Mouse (Mus musculus): ENCODE results near the gene Plek2.
"Not testable (repeated sequence)": the region's sequence is repeated elsewhere in the genome, so short reads cannot be mapped to it uniquely, and the experiment has no call there.

The Plek2 gene

DNA sequence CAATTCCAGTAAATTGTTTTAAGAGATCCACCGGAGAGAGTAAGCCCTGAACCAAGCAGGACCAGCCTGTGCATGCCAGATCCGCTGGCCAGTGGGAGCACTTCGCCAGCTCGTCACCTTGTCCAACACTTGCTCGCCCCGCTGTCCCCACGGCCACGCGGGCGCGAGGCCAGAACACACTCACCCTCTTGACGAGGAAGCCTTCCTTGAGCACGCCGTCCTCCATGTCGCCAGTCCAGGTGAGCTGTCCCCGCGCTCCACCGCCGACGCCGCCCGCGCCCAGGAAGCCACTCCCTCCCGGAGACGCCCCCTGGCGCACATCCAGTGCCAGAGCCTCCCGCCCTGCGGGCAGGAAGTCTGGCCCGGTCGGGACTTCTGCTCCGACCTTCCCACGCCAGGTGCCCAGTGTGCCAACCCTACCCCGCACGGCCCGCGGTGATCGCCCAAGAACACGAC, at the start of gene Plek2:
Plek2 (minus strand) TSS at position 258 of the 456 bp plus-strand sequence.
- no peak for DNase-seq (ENCODE audit: low read depth, low spot score)

DNA sequence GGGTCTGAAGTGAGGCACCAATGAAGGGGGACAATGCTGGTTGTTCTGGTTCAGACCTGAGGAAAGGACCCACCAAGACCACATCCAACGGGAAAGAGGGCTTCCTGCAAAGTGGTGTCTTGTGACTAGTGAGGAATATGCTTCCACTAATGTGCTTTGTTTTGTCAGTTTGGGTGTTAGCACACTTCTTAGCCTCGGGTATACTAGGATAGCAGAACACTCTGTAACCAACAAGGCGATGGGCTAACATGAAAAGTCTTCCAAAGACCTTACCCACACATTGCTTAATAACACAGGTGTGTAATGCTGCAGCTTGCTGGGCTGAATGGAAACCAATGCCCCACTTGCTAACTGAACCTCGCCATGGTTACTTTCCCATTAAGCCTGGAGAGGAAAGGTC, 49.6 kb upstream of the Plek2 start:
- no peak for DNase-seq (ENCODE audit: low read depth, low spot score)

DNA sequence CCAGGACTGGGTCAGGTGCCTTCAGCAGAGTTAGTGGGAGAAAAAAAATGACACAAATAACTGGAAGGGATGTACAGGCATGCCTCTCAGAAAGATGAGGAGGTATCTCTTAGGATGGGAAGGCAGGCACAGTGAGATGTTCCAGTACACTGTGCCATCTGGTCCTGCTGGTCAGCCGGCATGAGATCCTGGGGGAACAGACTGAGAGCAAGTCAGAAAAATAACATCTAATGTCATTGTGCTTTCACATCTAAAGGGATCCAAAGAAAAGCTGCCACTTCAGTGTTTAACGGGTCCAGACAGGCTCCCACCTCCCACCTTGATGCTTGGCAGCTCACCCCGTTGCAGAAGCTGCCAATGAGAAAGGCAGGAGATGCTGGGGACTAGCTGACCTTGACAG, 45.7 kb upstream of the Plek2 start:
- DNase-seq (ENCODE audit: low read depth, low spot score), result no peak

- DNase-seq (ENCODE audit: low read depth, low spot score), result peak; percentile 39
These were observed 45.3 kb upstream of the Plek2 start for GRCm38 (mm10) chr12:78952053-78952452.

DNA sequence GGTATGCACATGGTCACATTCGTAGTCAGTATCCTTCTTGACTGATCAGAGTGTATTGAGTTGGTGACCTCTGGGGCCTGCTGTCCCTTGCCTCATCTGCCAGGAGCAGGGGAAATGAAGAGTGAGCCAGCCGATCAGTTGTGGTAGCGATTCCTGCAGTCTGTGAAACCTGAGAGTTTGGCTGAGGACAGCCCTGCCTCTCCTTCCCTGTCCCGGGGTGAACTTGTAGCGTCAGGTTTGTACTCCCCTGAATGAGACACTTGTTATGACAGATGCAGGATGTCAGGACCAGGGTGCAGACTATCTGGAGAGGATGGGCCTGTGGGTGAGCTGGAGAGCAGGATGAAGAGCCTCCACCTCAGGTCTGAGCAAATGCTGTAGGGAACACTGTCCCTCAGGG, 40.9 kb upstream of the Plek2 start:
- no peak for DNase-seq (ENCODE audit: low read depth, low spot score)

DNA sequence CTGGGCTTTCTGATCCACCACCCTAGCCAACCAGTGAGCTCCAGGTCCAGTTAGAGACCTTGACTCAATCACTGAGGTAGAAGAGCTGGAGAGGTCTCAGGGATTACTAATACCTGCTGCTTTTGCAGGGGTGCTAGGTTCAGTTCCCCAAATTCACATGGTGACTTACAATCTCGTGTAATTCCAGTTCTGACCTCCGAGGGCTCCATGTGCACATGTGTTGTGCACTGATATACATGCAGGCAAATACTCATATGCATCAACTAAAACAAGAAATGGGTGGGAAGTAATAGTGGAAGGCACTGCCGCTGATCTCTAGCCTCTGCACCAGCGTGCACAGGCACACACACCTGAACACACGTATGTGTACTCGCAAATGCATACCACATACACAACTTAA, 40.4 kb upstream of the Plek2 start:
- no peak for DNase-seq (ENCODE audit: low read depth, low spot score)

- DNase-seq (ENCODE audit: low read depth, low spot score), result no peak
These were observed 36.2 kb upstream of the Plek2 start for GRCm38 (mm10) chr12:78942931-78943330.

GRCm38 (mm10) chr12:78940081-78940480, 33.3 kb upstream of the Plek2 start:
- DNase-seq (ENCODE audit: low read depth, low spot score), result peak; percentile 51

GRCm38 (mm10) chr12:78939393-78940037, 32.8 kb upstream of the Plek2 start:
- DNase-seq (ENCODE audit: low read depth, low spot score), result no peak

DNA sequence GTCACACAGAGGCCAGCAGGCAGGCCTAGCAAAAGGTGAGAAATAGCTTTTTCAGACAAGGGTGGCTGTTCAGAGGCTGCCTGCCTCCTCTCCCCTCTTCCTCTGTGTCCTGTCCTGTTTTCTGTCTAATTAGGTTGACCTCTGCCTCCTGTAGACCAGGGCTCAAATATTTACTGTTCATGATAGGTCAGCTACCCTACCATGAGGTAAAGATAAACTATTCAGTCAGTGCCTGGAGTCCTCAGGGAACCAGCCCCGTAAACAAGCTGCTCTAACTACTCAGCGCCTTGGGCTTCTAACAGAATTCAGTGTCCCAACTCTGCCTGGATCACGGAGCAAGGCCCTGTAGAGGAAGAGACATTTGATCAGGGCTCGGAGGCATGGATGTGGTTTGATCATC, 29.7 kb upstream of the Plek2 start:
- no peak for DNase-seq (ENCODE audit: low read depth, low spot score)

- DNase-seq (ENCODE audit: low read depth, low spot score), result no peak
These were observed 23.1 kb upstream of the Plek2 start for GRCm38 (mm10) chr12:78929900-78930299.

DNA sequence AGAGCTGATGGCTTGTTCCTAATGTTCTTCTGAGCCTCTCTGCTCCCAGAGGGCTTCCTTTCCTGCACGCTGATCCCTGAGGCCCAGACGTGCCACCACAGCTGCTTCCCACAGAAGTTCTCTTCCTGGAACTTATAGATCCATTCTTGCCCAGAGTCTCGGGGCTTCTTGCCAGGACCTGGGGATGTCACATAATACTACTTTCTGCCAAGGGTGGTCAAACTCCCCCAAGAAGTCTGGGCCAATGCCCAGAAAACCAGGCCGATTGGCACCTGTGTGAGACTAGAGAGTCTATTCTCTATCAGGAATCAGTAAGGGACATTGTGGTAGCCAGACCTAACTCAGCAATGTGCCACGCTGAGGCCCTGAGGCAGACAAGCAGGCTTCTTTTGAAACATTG, 20.5 kb upstream of the Plek2 start:
- no peak for DNase-seq (ENCODE audit: low read depth, low spot score)

- no peak for DNase-seq (ENCODE audit: low read depth, low spot score)
These were observed 16.9 kb upstream of the Plek2 start for GRCm38 (mm10) chr12:78923539-78924189.

DNA sequence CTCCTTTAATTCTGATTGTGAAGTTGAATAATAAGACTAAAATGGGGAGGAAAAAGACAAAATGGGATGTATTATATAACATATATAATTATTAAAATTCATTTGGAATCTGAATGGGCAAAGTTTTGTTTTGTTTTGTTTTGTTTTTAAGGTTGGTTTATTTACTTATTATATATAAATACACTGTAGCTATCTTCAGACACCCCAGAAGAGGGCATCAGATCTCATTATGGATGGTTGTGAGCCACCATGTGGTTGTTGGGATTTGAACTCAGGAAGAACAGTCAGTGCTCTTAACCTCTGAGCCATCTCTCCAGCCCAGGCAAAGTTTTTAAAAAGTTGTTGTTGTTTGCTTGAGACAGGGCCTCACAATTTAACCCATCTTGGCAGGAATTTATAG, 16.2 kb upstream of the Plek2 start:
- DNase-seq (ENCODE audit: low read depth, low spot score), result not testable (repeated sequence)

DNA sequence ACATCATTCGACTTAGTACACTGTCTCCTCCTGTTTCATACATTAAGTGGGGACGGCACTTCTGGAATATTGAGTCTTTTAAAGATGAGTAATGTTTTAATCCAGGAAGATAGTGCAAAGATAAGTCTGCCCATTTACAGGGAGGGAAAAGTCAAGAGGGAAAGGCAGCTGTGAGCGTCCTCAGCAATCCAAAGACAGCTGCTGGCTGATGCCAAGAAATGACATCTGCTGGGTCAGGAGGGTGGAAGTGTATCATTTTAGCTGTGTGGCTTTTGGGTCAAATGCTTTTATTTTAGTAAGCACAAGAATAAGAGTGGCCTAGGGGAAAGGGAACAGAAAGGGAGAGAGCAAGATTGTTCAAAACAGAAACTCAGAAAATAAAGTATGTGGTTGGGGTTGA, 15.3 kb upstream of the Plek2 start:
- no peak for DNase-seq (ENCODE audit: low read depth, low spot score)

- DNase-seq (ENCODE audit: low read depth, low spot score), result no peak
These were observed 14.7 kb upstream of the Plek2 start for GRCm38 (mm10) chr12:78921421-78921820.

DNA sequence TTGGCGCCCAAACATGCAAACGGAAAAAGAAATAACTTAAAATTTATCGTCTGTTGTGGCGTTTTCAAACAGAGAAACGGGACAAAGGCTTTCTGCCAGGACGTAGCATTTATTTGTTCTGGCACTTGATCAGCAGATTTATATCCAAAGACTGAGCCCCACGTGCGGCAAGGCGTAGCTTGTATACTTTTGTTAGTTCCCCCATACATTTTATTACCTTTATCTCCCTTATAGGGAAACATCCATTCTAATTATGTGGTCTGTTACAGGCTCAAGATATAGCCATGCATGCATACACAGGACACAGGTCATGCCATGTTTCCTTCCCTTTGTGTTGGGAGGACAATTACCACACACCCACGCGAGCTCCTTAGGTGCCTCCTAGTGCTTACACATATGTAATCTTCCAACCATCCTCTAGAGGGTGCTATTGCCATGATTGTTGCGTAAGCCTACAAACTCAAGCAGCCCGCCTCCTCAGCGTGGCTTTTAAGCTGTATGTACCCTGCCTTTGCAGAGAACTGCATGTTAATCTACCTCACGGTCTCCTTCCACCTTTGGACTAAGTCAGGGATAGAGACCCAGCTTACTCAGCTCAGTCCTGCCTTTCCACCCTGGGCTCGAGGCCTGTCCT, 12.4 kb upstream of the Plek2 start:
- peak; percentile 71 for DNase-seq (ENCODE audit: low read depth, low spot score)

DNA sequence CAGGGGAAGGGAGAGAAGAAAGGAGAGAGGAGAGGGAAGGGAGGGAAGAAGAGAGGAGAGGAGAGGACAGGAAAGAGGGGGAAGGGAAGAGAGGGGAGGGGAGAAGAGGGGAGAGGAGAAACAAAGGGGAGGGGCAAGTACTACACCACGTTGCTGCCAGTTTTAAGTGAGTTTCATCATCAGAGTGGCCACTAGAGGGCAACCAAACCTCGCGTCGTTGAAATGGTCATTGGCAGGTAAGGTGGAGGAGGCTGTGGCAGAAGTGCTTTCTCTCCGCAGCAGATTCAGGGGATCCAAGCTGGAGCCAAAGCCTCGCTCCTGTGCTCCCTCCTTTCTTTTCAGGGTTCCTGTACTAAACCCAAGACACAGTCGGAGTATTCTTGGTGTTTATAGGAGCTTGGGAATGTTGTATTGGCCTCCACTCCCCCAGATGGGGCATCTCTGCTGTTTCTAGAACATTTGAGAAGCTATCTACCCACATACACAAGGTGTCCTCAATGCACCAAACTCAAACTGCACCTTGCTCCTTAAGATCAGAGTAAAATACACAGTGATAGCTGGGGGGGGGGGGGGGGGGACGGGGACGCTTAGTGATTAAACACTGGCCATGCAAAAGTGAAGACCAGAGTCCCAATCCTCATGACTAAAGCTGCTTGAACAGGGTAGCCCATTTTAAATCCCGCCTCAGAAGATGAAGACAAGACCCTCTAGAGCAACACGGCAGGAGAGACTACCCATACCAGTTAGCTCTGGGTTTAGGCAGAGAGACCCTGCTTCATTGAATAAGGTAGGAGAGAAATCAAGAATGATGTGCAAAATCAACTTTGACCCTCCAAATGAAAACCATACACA, 11.7 kb upstream of the Plek2 start:
- peak; percentile 90 for DNase-seq (ENCODE audit: low read depth, low spot score)

- no peak for DNase-seq (ENCODE audit: low read depth, low spot score)
These were observed 9.5 kb upstream of the Plek2 start for GRCm38 (mm10) chr12:78916278-78916677.

GRCm38 (mm10) chr12:78915561-78915960, 8.8 kb upstream of the Plek2 start:
- no peak for DNase-seq (ENCODE audit: low read depth, low spot score)

GRCm38 (mm10) chr12:78914458-78914857, 7.7 kb upstream of the Plek2 start:
- DNase-seq (ENCODE audit: low read depth, low spot score), result no peak
